Mouse (Mus musculus): ENCODE data around the gene Lipt2.

The Lipt2 gene

GRCm38 (mm10) chr7:100190167-100190566 lies 31.1 kb downstream of the Lipt2 start:
- TF ChIP-seq GATA4 (IDR thresholded peaks at IDR 0.05; ENCODE audit: insufficient replicate concordance, low read length): no peak

GRCm38 (mm10) chr7:100190778-100191177 lies 31.7 kb downstream of the Lipt2 start:
- TF ChIP-seq GATA4 (IDR thresholded peaks at IDR 0.05; ENCODE audit: insufficient replicate concordance, low read length): no peak

GRCm38 (mm10) chr7:100201191-100201590 lies 42.1 kb downstream of the Lipt2 start:
- no peak for TF ChIP-seq GATA4 (IDR thresholded peaks at IDR 0.05; ENCODE audit: insufficient replicate concordance, low read length)

GRCm38 (mm10) chr7:100203616-100204015 lies 44.5 kb downstream of the Lipt2 start:
- TF ChIP-seq GATA4 (IDR thresholded peaks at IDR 0.05; ENCODE audit: insufficient replicate concordance, low read length): no peak

GRCm38 (mm10) chr7:100204871-100205270 lies 45.8 kb downstream of the Lipt2 start:
- no peak for TF ChIP-seq GATA4 (IDR thresholded peaks at IDR 0.05; ENCODE audit: insufficient replicate concordance, low read length)

- TF ChIP-seq GATA4 (IDR thresholded peaks at IDR 0.05; ENCODE audit: insufficient replicate concordance, low read length): no peak
Observed at GRCm38 (mm10) chr7:100206144-100206543, 47.1 kb downstream of the Lipt2 start.

GRCm38 (mm10) chr7:100207886-100208285 lies 48.8 kb downstream of the Lipt2 start:
- no peak for TF ChIP-seq GATA4 (IDR thresholded peaks at IDR 0.05; ENCODE audit: insufficient replicate concordance, low read length)
